Mouse (Mus musculus): ENCODE data around the gene Tcf7l1. TPM values are rescaled to one million over a fixed set of nuclear protein-coding genes. Genes with fewer than 3 reads are reported as not detected.
A peak's percentile ranks its signal among the peaks of the same experiment; 100 is the strongest.

Gene Tcf7l1
- total RNA-seq, 2 experiments from 2014 or later: 2.0 to 3.6 TPM

DNA sequence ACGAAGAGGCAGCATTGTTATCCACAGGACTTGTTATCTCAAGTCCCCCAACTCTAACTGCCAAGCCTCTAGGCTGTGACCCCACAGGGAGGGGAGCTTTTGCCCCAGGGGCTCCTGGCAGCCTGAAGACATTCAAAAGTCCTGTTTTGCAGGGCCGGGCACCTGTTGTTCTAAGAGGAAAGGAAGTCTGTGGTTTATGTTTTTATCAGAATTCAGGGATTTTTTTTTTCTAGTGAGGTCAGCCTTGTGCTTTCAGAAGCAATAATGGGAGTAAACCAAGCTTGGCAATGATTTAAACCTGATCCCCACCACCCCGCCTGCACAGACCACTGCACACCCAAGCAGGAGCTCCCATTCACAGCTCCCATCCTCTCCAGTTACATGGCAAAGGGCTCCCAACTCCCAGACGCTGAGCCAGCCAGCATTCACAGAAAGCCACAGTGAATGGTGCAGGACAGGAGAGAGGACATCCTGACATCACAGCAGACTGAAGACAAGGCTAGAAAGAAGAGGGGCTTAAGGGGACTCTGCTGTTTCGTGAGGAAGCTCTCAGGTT is 40.1 kb downstream of the Tcf7l1 start:
- no peak for DNase-seq (ENCODE audit: low spot score in 2 of 2)
- intact Hi-C loops (cut with DNase I): no loop called here

- DNase-seq (ENCODE audit: low spot score in 2 of 2): no peak
- intact Hi-C loops (cut with DNase I): no loop called here
Measured at GRCm38 (mm10) chr6:72748421-72748820, 40.6 kb downstream of the Tcf7l1 start.

- no peak for DNase-seq (ENCODE audit: low spot score in 2 of 2)
- intact Hi-C loops (cut with DNase I): no loop called here
Measured at GRCm38 (mm10) chr6:72747814-72748213, 41.2 kb downstream of the Tcf7l1 start.

GRCm38 (mm10) chr6:72747156-72747555 is 41.9 kb downstream of the Tcf7l1 start:
- DNase-seq (ENCODE audit: low spot score in 2 of 2): no peak
- intact Hi-C loops (cut with DNase I): no loop called here

DNA sequence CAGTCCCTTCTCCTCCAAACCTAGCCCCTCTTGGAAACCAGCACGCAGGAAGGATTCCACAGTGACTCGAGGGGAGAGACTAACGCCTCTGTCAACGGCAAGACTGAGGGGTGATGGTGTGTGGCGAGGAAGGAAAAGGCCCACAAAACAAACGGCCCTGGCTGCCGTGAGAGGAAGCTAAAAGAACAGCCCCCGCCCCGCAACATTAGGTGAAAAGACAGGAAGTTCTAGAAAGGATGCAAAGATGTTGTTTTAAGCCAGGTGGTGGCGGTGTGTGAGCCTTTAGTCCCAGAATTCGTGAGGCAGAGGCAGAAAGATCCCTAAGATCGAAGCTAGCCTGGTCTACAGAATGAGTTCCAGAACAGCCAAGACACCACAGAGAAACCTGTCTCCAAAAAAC is 43.3 kb downstream of the Tcf7l1 start:
- intact Hi-C loops (cut with DNase I): no loop called here
- DNase-seq (ENCODE audit: low spot score in 2 of 2): no peak

DNA sequence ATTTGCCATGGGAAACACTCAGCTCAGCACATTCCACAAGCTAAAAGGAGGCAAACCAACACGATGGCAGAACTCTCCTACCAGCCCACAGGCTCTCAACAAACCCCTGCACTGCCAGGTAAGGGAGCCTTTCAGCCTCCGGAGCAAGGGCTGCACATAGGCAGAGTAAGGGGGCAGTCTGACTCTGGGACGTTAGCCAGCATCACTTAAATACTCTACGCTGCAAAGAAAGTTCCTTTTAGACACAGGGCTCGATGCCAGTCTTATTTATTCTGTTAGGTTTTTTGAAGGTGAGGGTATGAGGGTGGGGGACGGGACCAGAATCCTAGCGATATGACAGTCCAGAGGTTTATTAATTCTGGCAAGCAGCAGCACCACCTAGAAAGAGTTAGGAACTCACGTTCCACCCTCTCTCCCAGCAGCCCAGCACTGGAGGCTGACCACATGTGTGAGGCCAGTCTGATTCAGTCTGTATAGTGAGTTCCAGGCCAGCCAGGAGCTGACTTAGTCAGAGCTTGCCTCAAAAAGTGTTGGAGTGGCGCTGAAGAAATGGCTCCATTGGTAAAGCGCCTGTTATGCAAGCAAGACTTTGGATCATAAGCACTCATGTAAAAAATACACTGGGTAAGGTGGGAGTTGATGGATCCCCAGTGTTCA is 44.8 kb downstream of the Tcf7l1 start:
- intact Hi-C loops (cut with DNase I): no loop called here

DNA sequence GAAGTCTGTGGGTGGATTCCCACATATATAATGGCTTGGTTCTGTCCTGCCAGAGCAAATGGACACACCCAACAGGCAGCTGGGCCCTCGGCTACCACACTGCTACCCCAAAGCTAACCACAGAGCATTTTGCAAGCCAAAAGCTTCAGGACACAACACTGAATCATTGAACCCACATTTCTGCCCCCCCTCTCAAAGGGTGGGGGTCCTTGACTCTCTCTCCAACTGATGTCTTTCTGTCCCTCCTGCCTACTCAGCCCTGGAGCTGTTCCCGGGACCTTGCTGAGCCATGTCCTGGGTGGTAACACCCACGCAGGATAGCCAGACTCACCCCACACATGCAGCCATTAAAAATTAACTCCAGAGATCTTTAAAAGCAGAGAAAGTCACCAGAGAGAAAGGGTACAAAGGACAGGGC is 45.4 kb downstream of the Tcf7l1 start:
- DNase-seq (ENCODE audit: low spot score in 2 of 2): no peak
- intact Hi-C loops (cut with DNase I): no loop called here

More for the DNA sequence above, 44.8 kb downstream of the Tcf7l1 start:
- DNase-seq (ENCODE audit: low spot score in 2 of 2): no peak

DNA sequence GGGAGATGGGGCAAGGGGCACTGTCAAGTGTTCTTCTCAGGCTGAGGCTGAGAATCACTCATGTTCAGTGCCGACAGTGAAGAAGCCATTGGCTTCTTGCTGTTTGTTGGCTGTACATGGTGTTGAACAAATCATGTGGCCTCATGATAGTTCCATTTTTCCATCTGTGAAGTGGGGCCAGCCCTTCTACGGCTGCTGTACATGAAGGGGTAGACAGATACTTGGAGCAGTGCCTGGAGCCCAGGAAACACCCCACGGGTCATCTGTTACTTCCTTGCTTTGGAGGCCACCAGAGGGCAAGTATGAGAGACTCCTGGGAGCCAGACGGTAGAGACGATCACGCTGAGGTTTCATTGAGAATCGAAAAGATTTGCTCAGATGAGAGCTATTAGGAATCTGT is 46.7 kb downstream of the Tcf7l1 start:
- intact Hi-C loops (cut with DNase I): no loop called here
- no peak for DNase-seq (ENCODE audit: low spot score in 2 of 2)

- intact Hi-C loops (cut with DNase I): no loop called here
Measured at GRCm38 (mm10) chr6:72740596-72741421, 48.2 kb downstream of the Tcf7l1 start.

DNA sequence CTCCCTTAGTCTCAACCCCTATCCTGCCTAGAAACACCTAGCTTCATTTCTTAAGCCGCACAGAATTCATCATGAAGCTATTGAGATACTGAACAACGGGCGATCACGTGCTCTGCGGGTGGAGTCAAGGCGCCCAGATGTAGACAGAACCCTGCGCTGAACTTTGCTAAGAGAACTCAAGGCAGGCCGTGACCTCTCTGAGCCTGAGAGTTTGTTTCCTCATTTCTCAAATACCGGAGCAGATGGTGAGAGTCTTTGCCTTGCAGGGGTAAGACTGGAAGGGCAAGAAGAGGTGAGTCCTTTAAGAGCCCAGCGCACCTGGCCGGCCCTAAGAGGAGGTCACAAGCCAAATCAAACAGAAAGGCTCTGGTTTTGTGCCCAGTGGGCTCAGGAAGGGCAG is 52.2 kb downstream of the Tcf7l1 start:
- no peak for DNase-seq (ENCODE audit: low spot score in 2 of 2)
- intact Hi-C loops (cut with DNase I): loop anchor here (5.0 kb wide), 1 partner anchor 70 kb away; no protein-coding TSS in a partner anchor

More at GRCm38 (mm10) chr6:72740596-72741421, 48.2 kb downstream of the Tcf7l1 start:
- DNase-seq (ENCODE audit: low spot score in 2 of 2): peak in 1 of 2 experiments; percentile 13

GRCm38 (mm10) chr6:72735206-72735605 is 53.8 kb downstream of the Tcf7l1 start:
- DNase-seq (ENCODE audit: low spot score in 2 of 2): no peak
- intact Hi-C loops (cut with DNase I): loop anchor here (5.0 kb wide), 1 partner anchor 68 kb away; no protein-coding TSS in a partner anchor

GRCm38 (mm10) chr6:72733375-72733774 is 55.7 kb downstream of the Tcf7l1 start:
- no peak for DNase-seq (ENCODE audit: low spot score in 2 of 2)
- intact Hi-C loops (cut with DNase I): no loop called here

DNA sequence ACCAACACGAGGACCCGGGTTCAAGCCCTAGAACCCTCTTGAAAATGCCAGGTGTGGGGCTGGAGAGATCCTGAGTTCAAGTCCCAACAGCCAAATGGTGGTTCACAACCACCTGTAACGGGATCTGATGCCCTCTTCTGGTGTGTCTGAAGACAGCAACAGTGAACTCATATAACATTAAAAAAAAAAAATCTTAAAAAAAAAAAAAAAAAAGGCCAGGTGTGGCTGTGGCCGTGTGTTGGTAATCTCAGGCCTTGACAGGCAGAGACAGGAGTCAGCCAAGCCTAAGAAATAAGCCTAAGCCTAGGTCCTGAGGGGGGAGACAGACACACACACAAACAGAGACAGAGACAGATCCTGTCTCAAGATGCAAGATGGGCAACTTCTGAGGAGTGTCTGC is 56.9 kb downstream of the Tcf7l1 start:
- DNase-seq (ENCODE audit: low spot score in 2 of 2): no peak
- intact Hi-C loops (cut with DNase I): no loop called here

- peak; percentile 14 to 39 for DNase-seq (ENCODE audit: low spot score in 2 of 2)
- intact Hi-C loops (cut with DNase I): no loop called here
Measured at GRCm38 (mm10) chr6:72730560-72730849, 58.5 kb downstream of the Tcf7l1 start.

DNA sequence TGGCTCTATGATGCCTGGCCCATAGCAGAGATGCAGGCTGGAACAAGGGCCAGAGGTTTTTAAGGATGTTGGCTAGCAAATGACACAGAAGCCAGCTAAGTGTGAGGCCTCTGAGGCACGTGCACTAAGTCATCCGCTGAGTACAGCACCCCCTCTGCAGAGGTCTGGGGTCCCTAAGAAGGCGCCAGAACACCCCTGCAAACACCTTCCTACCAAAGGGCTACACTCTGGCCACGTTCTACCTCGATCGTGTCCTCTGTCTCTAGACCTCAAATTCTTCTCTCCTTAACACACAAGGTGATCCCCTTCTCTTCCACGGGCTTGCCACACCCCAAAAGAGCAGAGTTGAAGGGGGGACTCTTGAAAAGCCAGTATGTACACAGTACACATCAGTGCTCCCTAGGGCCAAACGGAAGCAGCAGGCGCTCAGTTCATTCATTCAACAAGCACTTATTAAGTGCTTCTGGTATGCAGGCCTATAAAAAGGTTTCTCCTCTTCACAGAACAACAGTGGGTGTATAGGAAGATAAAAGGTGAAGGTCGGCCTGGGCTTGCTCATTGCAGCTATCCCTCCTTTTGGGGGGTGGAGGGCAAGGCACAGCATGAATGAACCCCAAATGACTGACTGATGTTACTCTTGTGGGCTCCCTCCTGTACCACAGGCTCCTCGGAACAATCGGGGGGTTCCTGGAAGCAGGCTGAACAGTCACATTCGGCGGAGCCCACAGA is 59.1 kb downstream of the Tcf7l1 start:
- intact Hi-C loops (cut with DNase I): no loop called here
- DNase-seq (ENCODE audit: low spot score in 2 of 2): no peak

- no peak for DNase-seq (ENCODE audit: low spot score in 2 of 2)
- intact Hi-C loops (cut with DNase I): no loop called here
Measured at GRCm38 (mm10) chr6:72727826-72728225, 61.2 kb downstream of the Tcf7l1 start.

- DNase-seq (ENCODE audit: low spot score in 2 of 2): no peak
- intact Hi-C loops (cut with DNase I): no loop called here
Measured at GRCm38 (mm10) chr6:72724494-72725180, 64.4 kb downstream of the Tcf7l1 start.

GRCm38 (mm10) chr6:72723731-72724385 is 65.2 kb downstream of the Tcf7l1 start:
- intact Hi-C loops (cut with DNase I): no loop called here
- DNase-seq (ENCODE audit: low spot score in 2 of 2): no peak

DNA sequence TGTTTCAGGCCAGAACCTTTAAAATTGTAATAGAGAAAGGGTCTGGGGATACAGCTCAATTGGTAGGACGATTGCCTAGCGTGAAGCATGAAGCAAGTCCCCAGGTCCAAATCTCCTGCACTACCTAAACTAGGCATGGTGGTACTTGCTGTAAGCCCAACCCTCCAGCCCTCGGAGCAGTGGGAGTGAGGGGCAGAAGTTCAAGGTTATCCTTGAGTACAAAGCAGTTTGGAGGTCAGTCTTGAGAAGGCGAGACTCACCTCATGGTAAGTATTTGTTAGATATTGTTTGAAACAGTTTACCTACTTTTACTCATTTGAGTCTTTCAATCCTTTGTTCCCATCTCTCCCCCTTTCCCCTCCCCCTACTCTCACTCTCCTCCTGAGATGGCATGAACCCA is 65.9 kb downstream of the Tcf7l1 start:
- intact Hi-C loops (cut with DNase I): no loop called here

More for the DNA sequence above, 65.9 kb downstream of the Tcf7l1 start:
- DNase-seq (ENCODE audit: low spot score in 2 of 2): no peak

All from left cerebral cortex, postnatal 25 days (tissue).